Mouse (Mus musculus) embryonic fibroblast, embryonic 13.5 days (primary cell): Measurements from ENCODE around the gene Gjc1.

Experiments used
- CTCF ChIP-seq: IDR thresholded peaks from 2 replicates; pipeline ENCODE4 v1.5.1; 2011; ENCODE audit warnings: mild to moderate bottlenecking, control low read depth, low read length, moderate library complexity, borderline replicate concordance; ENCODE audit not compliant: insufficient read depth
- POLR2A ChIP-seq: IDR thresholded peaks from 2 replicates; pipeline ENCODE4 v1.6.1; 2011; ENCODE audit warnings: low read depth, mild to moderate bottlenecking, control low read depth, low read length, moderate library complexity

GRCm38 (mm10) chr11:102771916-102772714, 47.4 kb downstream of the Gjc1 start:
- TF ChIP-seq POLR2A: no peak
- no peak for TF ChIP-seq CTCF
